Mouse (Mus musculus): Measurements from ENCODE around the gene Tob2. TPM values are rescaled to one million over a fixed set of nuclear protein-coding genes. Genes with fewer than 3 reads are reported as not detected.

Tob2 gene
- total and polyA plus RNA-seq, 3 experiments: 5.6 to 25.3 (median 22.0) TPM

DNA sequence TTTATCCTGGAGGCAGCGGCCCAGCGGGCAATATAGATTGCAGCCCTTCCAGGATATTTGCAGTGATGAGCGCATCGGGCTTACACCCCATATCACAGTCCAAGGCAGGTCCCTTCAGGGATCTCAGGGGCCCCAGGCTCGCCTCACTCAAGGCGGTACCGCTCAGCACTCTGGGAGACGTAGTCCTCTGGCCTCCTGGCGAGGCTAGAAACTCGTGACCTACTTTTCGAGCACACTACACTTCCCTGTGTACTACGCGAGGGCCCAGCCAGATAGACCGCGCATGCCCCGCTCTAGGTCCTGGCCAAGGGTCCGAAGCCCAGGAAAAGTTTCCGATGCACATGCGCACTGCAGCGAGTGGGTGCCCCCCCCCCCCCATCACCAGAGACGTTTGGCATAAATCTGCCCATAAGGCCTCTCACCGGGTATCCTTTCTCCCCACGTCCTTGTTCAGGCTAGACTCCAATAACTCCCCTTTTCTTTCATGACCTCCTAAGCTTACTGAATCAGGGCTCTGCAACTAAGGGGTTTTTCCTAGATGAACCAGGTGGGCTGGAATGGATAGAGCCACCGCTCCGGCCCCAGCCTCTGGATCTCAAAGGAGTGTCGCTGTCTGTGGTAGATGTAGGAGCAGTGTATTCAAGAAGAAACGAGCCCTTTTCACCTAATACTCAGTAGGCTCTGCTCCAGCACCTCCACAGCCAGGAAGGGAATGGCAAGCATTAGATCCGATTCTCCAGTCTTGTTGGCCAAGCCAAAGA is 2.4 kb downstream of the Tob2 start (continued):
- peak; percentile 38; the same call in 1 of the 2 replicates for TF ChIP-seq BHLHE40 (IDR thresholded peaks at IDR 0.05; ENCODE audit: low read depth, low read length)
- no peak for TF ChIP-seq ZNF384 (IDR thresholded peaks at IDR 0.05; ENCODE audit: low read depth, low read length)
- TF ChIP-seq KAT2A (IDR thresholded peaks at IDR 0.05; ENCODE audit: insufficient replicate concordance, low read length): peak; percentile 86; the same call in 1 of the 2 replicates
- no peak for TF ChIP-seq CHD1 (IDR thresholded peaks at IDR 0.05; ENCODE audit: low read depth, low read length)
- peak; percentile 8; the same call in 1 of the 2 replicates for TF ChIP-seq GABPA (IDR thresholded peaks at IDR 0.05; ENCODE audit: insufficient replicate concordance, low read depth, low read length)
- no peak for TF ChIP-seq IRF4 (IDR thresholded peaks at IDR 0.05; ENCODE audit: low read depth, low read length)
- no peak for TF ChIP-seq NELFE (IDR thresholded peaks at IDR 0.05; ENCODE audit: low read depth, low read length)
- peak; percentile 47; the same call in 1 of the 2 replicates for TF ChIP-seq MXI1 (IDR thresholded peaks at IDR 0.05; ENCODE audit: low read depth, low read length)
- no peak for TF ChIP-seq TBP (conservative IDR thresholded peaks at IDR 0.05; ENCODE audit: low read depth, low read length)
- no peak for TF ChIP-seq POLR2AphosphoS2 (IDR thresholded peaks at IDR 0.05; ENCODE audit: low read depth, low read length)
- no peak for TF ChIP-seq MAX (IDR thresholded peaks at IDR 0.05; ENCODE audit: low read length)
- no peak for TF ChIP-seq CHD2 (IDR thresholded peaks at IDR 0.05; ENCODE audit: low read length)

DNA sequence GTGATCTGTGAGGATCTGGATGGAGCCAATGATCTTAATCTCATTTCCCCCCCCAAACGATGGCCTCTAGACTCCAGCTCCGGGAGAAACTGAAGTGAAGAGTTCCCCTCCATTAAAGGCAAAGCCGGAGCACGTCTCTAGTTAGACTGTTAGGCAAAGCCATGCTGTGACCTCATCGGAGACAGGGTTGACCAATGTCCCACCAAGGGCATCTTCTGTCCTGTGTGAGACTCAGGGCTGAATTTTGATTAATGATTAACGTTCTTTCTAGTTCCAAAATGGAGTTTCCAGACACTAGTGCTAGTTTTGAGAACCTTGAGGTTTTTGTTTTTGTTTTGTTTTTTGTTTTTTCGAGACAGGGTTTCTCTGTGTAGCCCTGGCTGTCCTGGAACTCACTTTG is 5.5 kb downstream of the Tob2 start:
- Histone ChIP-seq H3K36me3 (replicated peaks in 1 of 2; ENCODE audit: control insufficient read depth in 1 of 2, insufficient read depth in 1 of 2, low read length in 1 of 2) (peaks cover 38 to 63% of the 10 kb centered on the region in 2 experiments), H3K4me3 (replicated peaks in 1 of 3; ENCODE audit: low read depth in 2 of 3, low read length in 2 of 3, poor library complexity in 1 of 3) (no peak overlapping the region), H3K4me1 (ENCODE audit: control insufficient read depth in 1 of 2, insufficient read depth in 2 of 2) (peaks cover 3 to 27% of the 10 kb centered on the region in 2 experiments; a peak in 2 of 4 replicates), H3K79me2 (replicated peaks; ENCODE audit: control insufficient read depth, extremely low read depth, insufficient read depth, poor library complexity, severe bottlenecking) (peaks cover 48% of the 10 kb centered on the region), H3K9ac (ENCODE audit: insufficient read depth, low read depth) (no peak overlapping the region), H3K4me2 (ENCODE audit: insufficient read depth, low read depth, poor library complexity, severe bottlenecking) (no peak overlapping the region), H3K27me3 (replicated peaks) (no peaks in the 10 kb centered on the region), H3K9me3 (replicated peaks; ENCODE audit: low read length) (no peaks in the 10 kb centered on the region), H3K27ac (ENCODE audit: insufficient read depth, low read depth) (no peak overlapping the region)
- TF ChIP-seq TBP (conservative IDR thresholded peaks at IDR 0.05; ENCODE audit: low read depth, low read length) (no peak), ELF1 (IDR thresholded peaks at IDR 0.05; ENCODE audit: low read depth, low read length) (no peak), JUND (conservative IDR thresholded peaks at IDR 0.05; ENCODE audit: low read depth, low read length) (no peak), UBTF (IDR thresholded peaks at IDR 0.05; ENCODE audit: low read depth, low read length) (no peak), MAFK (IDR thresholded peaks at IDR 0.05; ENCODE audit: insufficient replicate concordance, low read length) (no peak), CTCF (conservative IDR thresholded peaks at IDR 0.05 in 1 of 2, IDR thresholded peaks at IDR 0.05 in 1 of 2; ENCODE audit: low read depth in 2 of 2, low read length in 2 of 2) (no peak), ETS1 (conservative IDR thresholded peaks at IDR 0.05; ENCODE audit: low read depth, low read length) (no peak), USF1 (IDR thresholded peaks at IDR 0.05; ENCODE audit: low read depth, low read length) (no peak), PAX5 (IDR thresholded peaks at IDR 0.05; ENCODE audit: low read length) (no peak)
- dilution Hi-C loops (cut with MboI; ENCODE audit: extremely low pct_ligation_motif_present, extremely low pct_unique_long_range_greater_than_20kb, low sequenced_read_pairs): no loop called here
- no peak for DNase-seq (ENCODE audit: extremely low read depth)
- in situ Hi-C loops (cut with MboI; ENCODE audit: low pct_ligation_motif_present, low pct_unique_long_range_greater_than_20kb, low sequenced_read_pairs): no loop called here

Data from CH12.LX (cell line).